Mouse (Mus musculus): ENCODE results near the gene Unc5a. TPM values are rescaled to one million over a fixed set of nuclear protein-coding genes. Genes with fewer than 3 reads are reported as not detected.

The Unc5a gene
- total RNA-seq (2023) = 1.3 TPM

DNA sequence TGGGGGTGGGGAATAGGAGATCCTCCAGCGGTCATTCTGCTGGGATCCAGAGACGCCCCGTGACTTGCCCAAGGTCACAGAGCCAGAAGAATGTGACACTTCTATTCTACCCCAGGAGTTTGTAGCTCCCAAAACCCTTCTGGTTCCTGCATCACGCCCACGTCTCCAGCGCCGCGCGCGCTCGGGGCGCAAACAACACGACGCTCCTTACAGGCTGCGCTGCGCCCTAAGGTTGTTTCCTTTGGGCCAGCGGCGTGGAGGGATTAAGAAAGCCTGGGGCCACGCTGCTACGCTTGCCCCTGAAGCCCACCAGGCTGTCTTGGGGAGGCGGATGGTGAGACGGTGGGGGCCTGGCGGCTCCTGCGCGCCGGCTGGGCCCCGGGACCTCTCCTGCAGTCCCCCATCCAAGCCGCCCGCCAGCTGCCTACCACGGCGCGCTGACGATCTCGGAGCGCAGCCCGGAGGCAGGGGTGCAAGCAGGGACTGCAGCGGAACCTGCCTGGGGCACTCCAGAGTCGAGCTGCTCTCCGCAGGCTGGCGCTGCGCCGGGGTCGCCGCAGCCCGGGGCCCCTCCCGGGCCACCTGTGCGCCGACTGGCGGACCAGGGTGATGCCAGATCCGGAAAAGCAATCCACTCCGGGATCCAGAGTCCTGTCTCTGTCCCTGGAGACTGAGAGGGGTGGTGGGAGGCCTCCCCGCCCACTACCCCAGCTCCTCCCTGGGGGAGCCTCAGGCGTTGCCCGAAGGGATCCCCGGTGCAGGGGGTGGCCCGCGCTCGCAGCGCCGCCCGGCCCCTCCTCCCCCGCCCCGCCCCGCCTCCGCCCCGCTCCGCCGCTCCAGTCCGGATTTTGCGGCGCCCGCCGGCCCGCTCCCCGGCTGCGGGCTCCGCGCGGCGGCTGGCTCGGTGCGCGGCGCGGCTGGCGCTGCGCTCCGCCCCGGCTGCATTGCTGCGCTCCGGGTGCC, at the start of gene Unc5a:
Unc5a (plus strand) TSS at position 881 of the 963 bp plus-strand sequence.

DNA sequence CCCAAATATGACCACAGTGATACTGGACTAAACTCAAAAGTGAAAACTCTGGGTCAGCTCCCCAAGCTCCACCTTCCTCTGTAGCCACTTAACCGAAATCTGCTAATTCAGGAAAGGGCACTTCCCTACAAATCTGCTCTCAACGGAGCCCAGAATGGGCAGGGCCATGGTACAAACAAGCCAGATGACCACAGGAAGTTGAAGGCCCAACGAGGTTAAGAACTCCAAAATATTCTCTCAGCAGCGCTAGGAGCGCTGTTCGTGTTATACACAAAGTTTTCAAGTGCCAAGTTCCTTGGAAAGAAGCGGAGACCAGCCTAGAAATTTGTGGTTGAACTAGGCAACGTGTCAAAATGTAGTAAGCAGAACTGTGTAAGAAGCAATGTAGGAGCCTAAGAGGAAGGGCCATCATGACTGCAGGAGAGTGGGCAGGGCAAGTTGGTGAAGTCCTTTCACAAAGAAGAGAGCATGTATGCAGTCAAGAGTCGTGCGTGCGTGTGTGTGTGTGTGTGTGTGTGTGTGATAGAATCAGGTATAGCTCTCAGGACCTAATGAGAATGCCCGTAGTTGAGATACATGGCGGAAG, 72.1 kb downstream of the Unc5a start, which contains the start of gene Hk3:
Hk3 (minus strand) TSS at position 192 of the 586 bp plus-strand sequence.

Other genes with a start within 250 kb of the Unc5a start
- gene Cdhr2, start 247.9 kb upstream of the Unc5a start, total RNA-seq (2023) = not detected
- gene Gprin1, start 199.5 kb upstream of the Unc5a start, total RNA-seq (2023) = not detected
- gene Sncb, start 182.8 kb upstream of the Unc5a start, total RNA-seq (2023) = not detected
- not detected for gene Eif4e1b, start 165.4 kb upstream of the Unc5a start, total RNA-seq (2023)
- 1.4 TPM for gene Tspan17, start 160.0 kb upstream of the Unc5a start, total RNA-seq (2023)
- gene Hk3, start 72.0 kb downstream of the Unc5a start, total RNA-seq (2023) = 2.6 TPM
- 59.7 TPM for gene Uimc1, start 150.9 kb downstream of the Unc5a start, total RNA-seq (2023)
- gene Zfp346, start 155.9 kb downstream of the Unc5a start, total RNA-seq (2023) = 33.9 TPM
- not detected for gene Gm17617, start 184.1 kb downstream of the Unc5a start, total RNA-seq (2023)
- not detected for gene Fgfr4, start 203.2 kb downstream of the Unc5a start, total RNA-seq (2023)